Mouse (Mus musculus) ES-Bruce4 (cell line): ENCODE measurements around the gene Nsmf.

ENCODE experiments used
- CTCF ChIP-seq: IDR thresholded peaks from one replicate; pipeline ENCODE4 v1.8.1; 2011; ENCODE audit warnings: low read depth, low read length
- EP300 ChIP-seq: IDR thresholded peaks from 2 replicates; pipeline ENCODE4 v1.6.1; 2011; ENCODE audit warnings: low read depth, low read length; ENCODE audit not compliant: insufficient read depth

DNA sequence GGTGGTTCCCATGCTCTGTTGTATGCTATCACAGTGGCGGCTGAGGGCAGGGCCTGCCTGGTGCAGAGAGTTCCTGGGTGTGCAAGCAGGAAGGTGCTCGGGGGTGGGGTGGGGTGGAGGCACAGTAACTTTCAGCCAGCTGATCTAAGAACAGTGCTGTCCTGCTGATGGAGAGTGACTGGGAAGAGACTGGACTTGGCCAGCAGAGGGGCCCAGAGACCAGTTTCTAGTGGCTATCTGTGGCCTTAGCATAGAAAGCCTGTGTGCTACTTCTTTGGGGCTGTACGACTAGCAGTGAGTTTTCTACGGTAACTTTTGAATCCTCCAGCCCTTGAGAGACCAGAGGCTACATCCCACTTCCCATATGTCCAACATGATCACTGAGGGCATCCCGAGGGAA, 44.8 kb downstream of the Nsmf start:
- no peak for TF ChIP-seq CTCF
- TF ChIP-seq EP300, result no peak
